Mouse (Mus musculus) testis, postnatal 10 days (tissue): Measurements from ENCODE around the gene Utp4.
"Not testable (repeated sequence)": the region's sequence is repeated elsewhere in the genome, so short reads cannot be mapped to it uniquely, and the experiment has no call there.

ENCODE experiments used
- DNase-seq: peaks from one replicate; pipeline ENCODE4 v3.0.0; 2021; ENCODE audit warnings: low spot score

The Utp4 gene

GRCm38 (mm10) chr8:106893481-106894156 lies at the start of gene Utp4:
Gene Utp4, plus strand, starts transcription at chr8:106893636.
- peak; percentile 92 for DNase-seq

- DNase-seq, result no peak
Observed at GRCm38 (mm10) chr8:106850034-106850433, 43.4 kb upstream of the Utp4 start.

DNA sequence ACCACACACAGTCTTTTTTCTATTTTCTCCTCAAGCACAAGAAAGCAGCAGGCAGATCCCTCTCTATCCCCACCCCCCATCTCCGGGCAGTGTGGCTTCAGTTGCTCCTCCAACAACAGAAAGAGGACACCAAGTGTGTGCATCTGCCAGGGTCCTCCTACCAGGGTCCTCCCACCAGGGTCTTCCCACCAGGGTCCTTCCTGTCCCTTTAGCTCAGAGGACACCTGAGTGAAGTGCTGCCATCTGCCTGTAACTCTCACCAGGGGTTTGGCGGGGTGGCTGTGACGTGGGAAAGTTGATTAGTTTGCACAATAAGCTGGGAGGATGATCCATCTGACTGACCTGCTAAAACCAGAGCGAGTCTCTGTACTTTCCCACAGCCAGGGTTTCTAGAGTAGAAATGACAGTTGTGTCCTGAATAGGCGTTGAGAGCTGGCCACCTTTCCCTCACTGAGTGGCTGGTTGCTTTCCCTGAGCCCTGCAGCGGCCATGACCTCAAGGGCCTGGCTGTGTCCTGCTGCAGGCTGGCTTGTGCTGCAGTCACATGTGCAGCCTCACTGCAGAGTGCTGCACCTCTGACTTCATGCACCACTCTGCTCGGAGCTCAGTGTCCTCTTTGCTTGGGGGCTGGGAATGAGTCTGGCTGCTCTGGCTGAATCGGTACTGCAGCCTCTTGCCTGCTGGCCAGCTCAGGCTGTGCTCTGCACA lies 38.7 kb upstream of the Utp4 start:
- no peak for DNase-seq

- DNase-seq, result no peak
Observed at GRCm38 (mm10) chr8:106855242-106855562, 38.2 kb upstream of the Utp4 start.

DNA sequence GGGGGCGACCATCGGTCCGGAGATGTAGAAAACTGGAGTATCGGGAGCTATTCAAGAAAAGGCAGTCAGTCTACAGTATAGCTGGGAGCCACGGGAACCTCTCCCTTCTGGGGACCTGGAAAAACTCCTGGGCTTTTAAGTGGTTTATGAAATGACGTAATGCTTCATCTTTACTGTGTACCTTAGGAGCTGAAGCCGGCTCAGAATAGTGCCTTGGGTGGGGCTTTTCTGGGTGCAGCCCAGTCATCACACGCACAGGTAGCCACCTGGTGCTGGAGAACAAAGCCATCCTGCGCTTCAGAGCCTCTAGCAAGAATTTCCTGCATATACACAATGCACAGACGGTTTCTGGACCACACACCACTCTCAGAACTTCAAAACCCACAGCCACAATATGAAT lies 30.6 kb upstream of the Utp4 start:
- DNase-seq, result no peak

DNA sequence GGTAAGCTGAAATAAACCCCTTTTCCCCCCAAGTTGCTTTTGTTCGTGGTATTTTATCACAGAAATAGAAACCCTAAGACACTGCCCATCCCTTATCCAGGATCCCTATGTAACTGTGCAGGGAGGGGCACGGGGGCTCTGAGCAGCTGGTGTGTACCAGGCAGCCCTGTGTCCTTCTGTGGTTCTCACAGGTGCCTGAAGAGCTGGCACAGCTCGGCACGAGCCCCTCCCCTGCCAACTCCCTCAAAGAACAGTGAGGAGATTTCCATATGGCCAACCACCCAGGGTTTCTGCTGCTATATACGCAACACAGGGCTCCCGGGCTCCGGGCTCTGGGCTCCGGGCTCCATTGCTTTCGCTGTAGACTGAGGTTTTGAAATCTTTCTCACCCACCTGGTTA lies 28.1 kb upstream of the Utp4 start:
- DNase-seq, result no peak

DNA sequence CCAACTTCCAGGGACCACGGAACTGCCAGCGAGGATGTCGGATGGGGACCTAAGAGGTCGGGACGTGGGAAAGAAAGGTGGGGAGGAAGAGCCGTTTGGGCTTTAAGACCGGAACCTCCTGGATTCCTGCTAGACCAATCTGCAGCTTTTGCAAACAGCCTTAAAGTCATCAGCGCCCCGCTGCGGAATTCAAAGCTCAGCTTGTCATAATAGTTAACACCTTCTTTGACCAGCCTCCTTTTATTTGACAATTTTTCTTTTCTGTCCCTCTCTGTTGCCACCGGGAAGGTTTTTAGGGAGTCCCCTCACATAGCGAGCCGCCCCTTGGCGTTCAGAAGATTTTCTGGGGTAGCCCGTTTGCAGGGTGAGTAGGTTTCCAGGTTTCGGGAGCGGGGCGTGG lies 23.4 kb upstream of the Utp4 start, which contains the start of gene Has3:
Has3 (plus strand) TSS at position 192 of the 400 bp plus-strand sequence.
- no peak for DNase-seq

- peak; percentile 71 for DNase-seq
Observed at GRCm38 (mm10) chr8:106870537-106871327, 22.7 kb upstream of the Utp4 start.

- no peak for DNase-seq
Observed at GRCm38 (mm10) chr8:106871328-106871926, 22.0 kb upstream of the Utp4 start.

- DNase-seq, result peak; percentile 77
Observed at GRCm38 (mm10) chr8:106871931-106872371, 21.5 kb upstream of the Utp4 start.

DNA sequence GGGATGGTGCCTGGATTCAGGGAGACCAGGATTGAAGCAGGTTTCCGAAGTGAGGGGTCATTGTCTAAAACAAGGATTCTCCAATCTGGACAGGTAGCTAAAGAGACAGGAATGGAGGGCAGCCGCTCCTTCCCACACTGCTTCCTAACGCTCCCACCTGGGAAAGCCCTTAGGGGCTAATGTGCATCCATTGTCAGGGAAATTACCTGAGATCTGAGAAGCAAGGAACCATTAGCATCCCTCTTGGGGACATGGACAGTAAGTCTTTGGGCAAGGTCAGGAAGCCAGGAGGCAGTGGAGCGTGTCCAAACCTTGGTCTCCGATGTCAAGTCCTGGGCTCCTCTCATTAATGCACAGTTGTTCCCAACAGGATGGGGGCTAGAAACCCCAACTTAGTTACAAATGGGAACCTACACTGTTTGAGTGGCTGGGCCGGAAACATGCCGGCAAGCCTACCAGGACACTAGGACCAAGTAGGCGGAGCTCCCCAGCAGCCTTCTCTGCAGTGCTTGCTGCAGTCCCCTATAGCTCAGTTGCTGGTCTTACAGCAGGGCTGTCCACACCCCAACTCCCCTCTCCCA lies 20.9 kb upstream of the Utp4 start:
- no peak for DNase-seq

- DNase-seq, result no peak
Observed at GRCm38 (mm10) chr8:106880121-106880707, 13.2 kb upstream of the Utp4 start.

- not testable (repeated sequence) for DNase-seq
Observed at GRCm38 (mm10) chr8:106884094-106884493, 9.3 kb upstream of the Utp4 start.

- DNase-seq, result not testable (repeated sequence)
Observed at GRCm38 (mm10) chr8:106884826-106885400, 8.5 kb upstream of the Utp4 start.

GRCm38 (mm10) chr8:106887336-106888189 lies 5.9 kb upstream of the Utp4 start:
- peak; percentile 87 for DNase-seq

GRCm38 (mm10) chr8:106888803-106889202 lies 4.6 kb upstream of the Utp4 start:
- no peak for DNase-seq

- peak; percentile 73 for DNase-seq
Observed at GRCm38 (mm10) chr8:106892210-106892805, 1.1 kb upstream of the Utp4 start.

DNA sequence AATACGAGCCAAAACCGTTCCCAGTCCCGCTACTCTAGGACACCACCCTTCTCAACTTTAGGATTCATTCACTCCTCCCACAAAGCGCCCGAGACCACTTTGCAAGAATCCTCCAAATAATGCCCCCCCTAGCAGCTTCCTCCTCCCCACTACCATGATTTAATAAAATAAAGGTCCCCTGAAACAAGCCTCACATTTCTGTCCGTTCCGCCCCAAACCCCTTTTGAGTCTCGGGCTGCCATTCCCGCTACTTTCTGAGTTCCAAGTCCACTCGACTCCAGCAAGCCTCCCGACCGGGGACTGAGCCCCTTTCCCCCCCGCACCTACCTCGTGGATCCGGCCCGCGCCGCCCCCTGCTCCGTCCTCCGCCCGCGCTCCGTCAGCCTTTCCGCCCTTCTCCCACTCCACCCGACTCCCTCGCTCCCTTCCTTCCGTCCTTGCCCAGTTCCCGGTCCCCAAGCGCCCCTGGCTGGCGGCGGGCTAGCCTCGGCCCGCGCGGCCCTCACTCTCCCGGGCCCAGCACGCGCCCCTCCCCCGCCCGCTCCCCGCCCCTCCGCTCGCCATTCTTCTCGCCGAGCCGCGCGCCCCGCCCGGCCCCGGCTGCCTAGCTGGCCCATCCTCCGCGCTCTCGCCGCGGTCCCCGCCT lies 507 bp upstream of the Utp4 start:
- DNase-seq, result peak; percentile 82

DNA sequence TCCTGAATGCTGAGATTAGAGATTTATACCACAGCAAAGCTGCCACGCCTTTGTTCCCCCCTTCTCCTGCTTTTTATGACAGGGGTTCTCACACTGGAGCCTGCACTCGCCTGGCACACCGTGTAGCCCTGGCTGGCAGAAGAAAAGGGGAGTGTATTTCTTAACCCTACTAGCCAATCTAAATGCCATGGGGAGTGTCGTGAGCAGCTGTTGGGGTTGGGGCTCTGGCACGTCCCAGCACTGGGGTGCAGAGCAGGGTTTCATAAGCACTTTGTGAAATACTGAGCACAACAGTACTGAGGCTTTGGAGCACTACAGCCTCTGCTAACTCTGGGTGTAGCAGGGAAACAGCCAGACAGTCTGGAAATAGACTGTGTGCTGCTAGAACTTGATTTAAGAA lies 6.0 kb downstream of the Utp4 start:
- DNase-seq, result no peak
